Mouse (Mus musculus): ENCODE measurements around the gene Slc35a3.

DNA sequence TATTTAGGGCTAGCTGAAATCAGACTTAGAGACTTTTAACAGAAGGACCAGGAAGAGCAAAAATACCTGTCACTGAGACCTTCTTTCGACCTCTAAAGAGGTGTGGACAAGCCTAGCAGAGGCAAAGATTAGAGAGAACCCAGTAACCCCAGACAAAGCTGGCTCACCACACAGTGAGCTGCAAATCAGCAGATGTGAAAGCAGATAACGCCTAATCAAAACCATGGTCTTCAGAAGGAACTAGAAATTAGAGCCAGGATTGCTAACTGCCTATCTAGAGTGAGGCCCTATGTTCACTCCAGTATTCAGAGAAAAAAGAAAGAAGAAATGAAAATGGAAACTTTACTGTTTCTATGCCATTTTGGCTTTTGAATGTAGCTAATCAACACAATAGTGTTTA lies 70.3 kb downstream of the Slc35a3 start:
- TF ChIP-seq CTCF (IDR thresholded peaks at IDR 0.05; ENCODE audit: low read depth), result no peak
- no peak for TF ChIP-seq EP300 (IDR thresholded peaks at IDR 0.05; ENCODE audit: low read depth)

Measured in heart, postnatal 0 days (tissue).